Mouse (Mus musculus) 3134 (cell line): ENCODE data around the gene Gpkow.
A peak's percentile ranks its signal among the peaks of the same experiment; 100 is the strongest.
"Not testable (repeated sequence)": the region's sequence is repeated elsewhere in the genome, so short reads cannot be mapped to it uniquely, and the experiment has no call there.

Experiments
- DNase-seq: peaks from one replicate; pipeline ENCODE4 v3.0.0-alpha.2; 2011; ENCODE audit warnings: low spot score; ENCODE audit not compliant: insufficient read length; ENCODE audit errors: extremely low read depth

Gpkow gene

GRCm38 (mm10) chrX:7680864-7681263 is 16.1 kb upstream of the Gpkow start, which contains the start of gene Magix:
TSS of gene Magix (minus strand) at chrX:7681251.
- no peak for DNase-seq

GRCm38 (mm10) chrX:7688321-7688720 is 8.6 kb upstream of the Gpkow start:
- no peak for DNase-seq

GRCm38 (mm10) chrX:7690486-7690885 is 6.4 kb upstream of the Gpkow start:
- DNase-seq: no peak

GRCm38 (mm10) chrX:7692862-7693261 is 4.1 kb upstream of the Gpkow start:
- no peak for DNase-seq

- no peak for DNase-seq
These were observed 411 bp upstream of the Gpkow start for GRCm38 (mm10) chrX:7696520-7696919.

GRCm38 (mm10) chrX:7713764-7714134 is 16.8 kb downstream of the Gpkow start:
- not testable (repeated sequence) for DNase-seq

- DNase-seq: peak; percentile 85
These were observed 17.4 kb downstream of the Gpkow start, which contains the start of gene Wdr45 for GRCm38 (mm10) chrX:7714135-7714899. TSS of gene Wdr45 (plus strand) at chrX:7714333.

- DNase-seq: not testable (repeated sequence)
These were observed 19.1 kb downstream of the Gpkow start for GRCm38 (mm10) chrX:7716058-7716457.

GRCm38 (mm10) chrX:7721514-7722281 is 24.8 kb downstream of the Gpkow start, which contains the start of gene Gm45208:
TSS of gene Gm45208 (plus strand) at chrX:7722245.
- DNase-seq: peak; percentile 82

GRCm38 (mm10) chrX:7722282-7722611 is 25.3 kb downstream of the Gpkow start:
- DNase-seq: no peak

- no peak for DNase-seq
These were observed 25.8 kb downstream of the Gpkow start for GRCm38 (mm10) chrX:7722691-7723090.

- no peak for DNase-seq
These were observed 27.2 kb downstream of the Gpkow start for GRCm38 (mm10) chrX:7724135-7724534.

GRCm38 (mm10) chrX:7725841-7726240 is 28.9 kb downstream of the Gpkow start:
- DNase-seq: no peak

- peak; percentile 55 for DNase-seq
These were observed 30.2 kb downstream of the Gpkow start for GRCm38 (mm10) chrX:7727176-7727575.

- DNase-seq: peak; percentile 89
These were observed 31.4 kb downstream of the Gpkow start, which contains the start of gene Praf2 for GRCm38 (mm10) chrX:7728215-7728921. TSS of gene Praf2 (plus strand) at chrX:7728439.

GRCm38 (mm10) chrX:7728922-7729265 is 32.0 kb downstream of the Gpkow start:
- no peak for DNase-seq

GRCm38 (mm10) chrX:7733571-7734156 is 36.7 kb downstream of the Gpkow start:
- DNase-seq: no peak

GRCm38 (mm10) chrX:7739336-7740081 is 42.6 kb downstream of the Gpkow start:
- peak; percentile 42 for DNase-seq

- peak; percentile 54 for DNase-seq
These were observed 43.3 kb downstream of the Gpkow start for GRCm38 (mm10) chrX:7740082-7740819.
